Mouse (Mus musculus) cerebellum, adult 2 months (tissue): ENCODE measurements around the gene Fgfr2.

ENCODE experiments used
- CTCF ChIP-seq: fragments of 200-500 bp; IDR thresholded peaks from 2 replicates; pipeline ENCODE4 v1.5.1; 2011; ENCODE audit warnings: low read depth, mild to moderate bottlenecking, control low read depth, low read length, moderate library complexity, borderline replicate concordance; ENCODE audit not compliant: insufficient read depth
- POLR2A ChIP-seq: fragments of 200-500 bp; IDR thresholded peaks from 2 replicates; pipeline ENCODE4 v1.6.1; 2011; ENCODE audit warnings: low read length, control low read depth, borderline replicate concordance; ENCODE audit not compliant: insufficient read depth

DNA sequence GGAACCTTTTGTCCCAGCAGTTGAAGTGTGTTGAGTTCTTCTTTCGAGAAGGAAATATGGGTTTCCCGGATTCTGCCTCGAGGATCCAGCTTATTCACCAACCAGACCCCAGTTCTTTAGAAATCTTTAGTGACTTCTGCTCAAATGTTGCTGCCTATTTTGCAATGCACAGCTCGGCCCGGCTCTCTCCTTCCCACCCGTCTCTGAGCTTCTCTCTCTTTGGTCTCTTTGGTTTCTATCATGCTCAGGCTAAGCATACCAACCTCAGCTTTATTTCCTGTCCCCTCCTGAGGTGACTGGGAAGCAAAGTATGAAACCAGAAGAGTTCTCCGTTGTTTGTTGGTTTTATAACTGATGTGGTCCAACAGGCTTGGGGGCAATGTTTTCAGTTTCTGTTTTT lies 2306.9 kb downstream of the Fgfr2 start:
- TF ChIP-seq POLR2A (no peak), CTCF (no peak)
